In genomic region chr1:85703245-85704186, GRCm38 (mm10) we compare ENCODE assay signal across 8 mouse cellular contexts. TPM values are rescaled to one million over a fixed set of nuclear protein-coding genes. Genes with fewer than 3 reads are reported as not detected.
A peak's percentile ranks its signal among the peaks of the same experiment; 100 is the strongest.
DNase-seq lines count a peak whose midpoint lies in the region; ATAC-seq lines count a peak whose summit lies in the region.

No protein-coding gene starts in this region.

- H3K4me3 ChIP-seq in intestine, embryonic 15.5 days (replicated peaks): peak overlapping the region; percentile 27

- peak; percentile 54 for DNase-seq in adrenal gland, adult 8-10 months
- DNase-seq in embryo, embryonic 11.5 days (ENCODE audit: low read depth, low spot score): peak; percentile 67
- peak; percentile 29 to 73 for DNase-seq in gastrocnemius, postnatal 4 days (ENCODE audit: low spot score in 2 of 2)
- DNase-seq in left cerebral cortex, postnatal 14 days (ENCODE audit: low spot score in 2 of 2): peak; percentile 70 to 85
- DNase-seq in right cerebral cortex, postnatal 25 days: peak; percentile 62
- DNase-seq in urinary bladder, postnatal 36 days (ENCODE audit: low spot score in 2 of 2): peak; percentile 66 to 79

- H3K36me3 ChIP-seq in intestine, embryonic 15.5 days: no peaks in the 10 kb centered on the region

- no peaks in the 10 kb centered on the region for H3K4me1 ChIP-seq in intestine, embryonic 15.5 days (replicated peaks)

- ATAC-seq in intestine, embryonic 15.5 days: peak; percentile 99
- ATAC-seq in megakaryocyte-erythroid progenitor cell, adult 5-6 weeks (replicated peaks; ENCODE audit: low FRiP score, low TSS enrichment, poor library complexity, severe bottlenecking): peak; percentile 100

- 14% methylated on average over 22 of the region's 22 CpGs for WGBS in intestine, embryonic 15.5 days

- no peak overlapping the region for H3K27ac ChIP-seq in intestine, embryonic 15.5 days

- intact Hi-C loops in left cerebral cortex, postnatal 14 days (cut with DNase I): no loop called here

- no peaks in the 10 kb centered on the region for H3K27me3 ChIP-seq in intestine, embryonic 15.5 days (replicated peaks)

- H3K9ac ChIP-seq in intestine, embryonic 15.5 days: peak overlapping the region; percentile 26; the same call in 1 of the 2 replicates

- peak overlapping the region; percentile 65 for H3K4me2 ChIP-seq in intestine, embryonic 15.5 days (replicated peaks)

- H3K9me3 ChIP-seq in intestine, embryonic 15.5 days: no peaks in the 10 kb centered on the region

RNA-seq across cellular contexts. Expression of gene Sp100, which starts 53.7 kb away (rescaled TPM):
- 10 to 100 TPM; 22.1 to 29.6 (median 25.2) TPM for total RNA-seq in adrenal gland, adult 8-10 months (2022)
- total RNA-seq in gastrocnemius, postnatal 4 days (2021): 1 to 10 TPM; 1.5 to 2.0 TPM
- 2.6 and 3.4 TPM in 2 replicates for polyA plus RNA-seq in intestine, embryonic 15.5 days (2015; fragmentation: Nextera tagmentation; extraction: Ambion mirVana)
- under 1 TPM; 0.38 to 0.62 TPM for total RNA-seq in left cerebral cortex, postnatal 14 days (2021)
- total RNA-seq in megakaryocyte-erythroid progenitor cell, adult 5-6 weeks (2014; fragmentation: Nextera tagmentation): 45.0 and 60.9 TPM in 2 replicates
- total RNA-seq in megakaryocyte-erythroid progenitor cell, adult 5-6 weeks (2017): 35.0 and 48.3 TPM in 2 replicates

Comparison
In these comparisons a context has a peak if more than half of its experiments do, and no peak if none do; other contexts are left out.
1. RNA of gene Sp100, which starts 53.7 kb away (total RNA-seq): 35.0 to 60.9 TPM in megakaryocyte-erythroid progenitor cell, adult 5-6 weeks and 22.1 to 29.6 TPM in adrenal gland, adult 8-10 months; 1.5 to 2.0 TPM in gastrocnemius, postnatal 4 days and 0.38 to 0.62 TPM in left cerebral cortex, postnatal 14 days; every median in the first group is over 4 times any median in the second.
2. Peak in every context shown above with its lines, with median percentiles within 50 percentile points of each other: DNase-seq.